Mouse (Mus musculus) CH12.LX (cell line): ENCODE measurements around the gene Zfp688.

ENCODE experiments used
- BHLHE40 ChIP-seq: IDR thresholded peaks from 2 replicates; pipeline ENCODE4 v1.6.1; 2011; ENCODE audit warnings: mild to moderate bottlenecking, low read depth, low read length, improper control_type of control experiment
- CHD2 ChIP-seq: IDR thresholded peaks from 2 replicates; pipeline ENCODE4 v1.6.1; 2011; ENCODE audit warnings: low read length, improper control_type of control experiment
- CTCF ChIP-seq, 2 experiments: IDR thresholded peaks in 1 of 2; conservative IDR thresholded peaks in 1 of 2; 2 replicates each; pipeline ENCODE4 v1.5.1; 2011 to 2012; ENCODE audit warnings: low read depth in 2 of 2, low read length in 2 of 2, improper control_type of control experiment in 1 of 2, inconsistent platforms in 1 of 2, mild to moderate bottlenecking in 1 of 2, moderate library complexity in 1 of 2
- ELF1 ChIP-seq: IDR thresholded peaks from 2 replicates; pipeline ENCODE4 v1.6.1; 2014; ENCODE audit warnings: low read depth, mild to moderate bottlenecking, inconsistent platforms, low read length, improper control_type of control experiment
- EP300 ChIP-seq: IDR thresholded peaks from 2 replicates; pipeline ENCODE4 v1.6.1; 2011; ENCODE audit warnings: low read length, improper control_type of control experiment
- IRF4 ChIP-seq: IDR thresholded peaks from 2 replicates; pipeline ENCODE4 v1.6.1; 2014; ENCODE audit warnings: low read depth, mild to moderate bottlenecking, inconsistent platforms, low read length, improper control_type of control experiment
- KAT2A ChIP-seq: IDR thresholded peaks from 2 replicates; pipeline ENCODE4 v1.6.1; 2012; ENCODE audit warnings: low read length, improper control_type of control experiment, inconsistent platforms; ENCODE audit not compliant: insufficient replicate concordance
- MXI1 ChIP-seq: IDR thresholded peaks from 2 replicates; pipeline ENCODE4 v1.6.1; 2011; ENCODE audit warnings: mild to moderate bottlenecking, low read depth, low read length, improper control_type of control experiment
- POLR2A ChIP-seq: IDR thresholded peaks from 2 replicates; pipeline ENCODE4 v1.6.1; 2011; ENCODE audit warnings: low read depth, mild to moderate bottlenecking, improper control_type of control experiment, low read length
- POLR2AphosphoS2 ChIP-seq: IDR thresholded peaks from 2 replicates; pipeline ENCODE4 v1.6.1; 2011; ENCODE audit warnings: low read depth, low read length, improper control_type of control experiment
- SIN3A ChIP-seq: IDR thresholded peaks from 2 replicates; pipeline ENCODE4 v1.6.1; 2012; ENCODE audit warnings: low read length, improper control_type of control experiment, inconsistent platforms
- USF1 ChIP-seq: IDR thresholded peaks from 2 replicates; pipeline ENCODE4 v1.6.1; 2014; ENCODE audit warnings: low read depth, mild to moderate bottlenecking, inconsistent platforms, low read length, improper control_type of control experiment
- ZMIZ1 ChIP-seq: IDR thresholded peaks from 2 replicates; pipeline ENCODE4 v1.6.1; 2012; ENCODE audit warnings: low read depth, mild to moderate bottlenecking, inconsistent platforms, low read length, improper control_type of control experiment

DNA sequence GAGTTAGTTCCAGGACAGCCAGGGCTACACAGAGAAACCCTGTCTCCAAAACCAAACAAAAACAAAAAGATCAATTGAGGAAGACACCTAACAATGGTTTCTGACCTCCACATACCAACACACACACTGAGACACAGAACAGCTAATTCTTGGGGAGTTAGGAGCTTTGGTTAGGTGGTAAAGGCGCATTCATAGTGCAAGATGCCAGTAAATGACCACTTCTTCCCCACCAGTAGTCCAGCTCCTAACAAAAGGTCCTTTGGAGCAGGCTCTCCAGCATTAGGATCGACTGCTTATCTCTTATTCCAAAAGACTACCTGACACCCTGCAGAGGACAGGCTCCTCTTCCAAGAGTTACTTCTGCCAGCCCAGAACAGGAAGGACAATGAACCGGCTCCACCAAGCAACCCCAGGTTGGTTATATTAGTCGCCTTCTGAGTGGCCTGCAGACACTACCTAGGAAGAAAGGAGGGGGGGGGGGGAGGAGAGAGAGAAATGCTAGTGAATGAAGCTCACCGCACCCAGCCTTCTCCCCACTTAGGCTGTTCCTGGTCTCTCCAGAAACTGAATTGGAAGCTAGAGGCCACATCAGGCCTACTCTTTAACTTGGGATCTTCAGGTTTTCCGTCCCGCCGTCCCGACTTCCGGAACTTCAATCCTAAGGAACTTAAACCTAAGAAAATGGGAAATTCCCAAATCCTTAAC lies 48.3 kb upstream of the Zfp688 start:
- TF ChIP-seq CTCF (conservative IDR thresholded peaks at IDR 0.05 in 1 of 2, IDR thresholded peaks at IDR 0.05 in 1 of 2; ENCODE audit: low read depth in 2 of 2, low read length in 2 of 2), result no peak
- no peak; the same call in 1 of the 2 replicates for TF ChIP-seq SIN3A
- no peak for TF ChIP-seq BHLHE40
- no peak for TF ChIP-seq MXI1
- TF ChIP-seq KAT2A, result no peak
- TF ChIP-seq POLR2A, result 0 out of 2 replicates have a peak, but pooled peaks have one; percentile 3
- no peak for TF ChIP-seq IRF4
- TF ChIP-seq CHD2, result no peak
- no peak for TF ChIP-seq EP300
- no peak for TF ChIP-seq POLR2AphosphoS2
- TF ChIP-seq ZMIZ1, result no peak
- no peak for TF ChIP-seq USF1
- no peak for TF ChIP-seq ELF1
